Mouse (Mus musculus): ENCODE measurements at regions not wholly inside any gene's neighbourhood (a gene's known extent, or its start where the extent isn't known, plus 50 kb on each side); places are given as distances from the start of the nearest gene placed in this dataset.
"Not testable (repeated sequence)": the region's sequence is repeated elsewhere in the genome, so short reads cannot be mapped to it uniquely, and the experiment has no call there.

GRCm38 (mm10) chr7:129689464-129689863 lies 97.8 kb downstream of the Wdr11 start:
- DNase-seq (ENCODE audit: low read depth): no peak

- DNase-seq (ENCODE audit: low read depth): no peak
Observed at GRCm38 (mm10) chr7:129690868-129691267, 99.2 kb downstream of the Wdr11 start.

- no peak for DNase-seq (ENCODE audit: low read depth)
Observed at GRCm38 (mm10) chr7:129691619-129692071, 100.0 kb downstream of the Wdr11 start.

GRCm38 (mm10) chr7:129693635-129694034 lies 102.0 kb downstream of the Wdr11 start:
- no peak for DNase-seq (ENCODE audit: low read depth)

GRCm38 (mm10) chr7:129694168-129694567 lies 102.5 kb downstream of the Wdr11 start:
- DNase-seq (ENCODE audit: low read depth): no peak

GRCm38 (mm10) chr7:129699931-129700570 lies 108.4 kb downstream of the Wdr11 start:
- DNase-seq (ENCODE audit: low read depth): no peak

- DNase-seq (ENCODE audit: low read depth): no peak
Observed at GRCm38 (mm10) chr7:129727559-129727958, 135.9 kb downstream of the Wdr11 start.

- no peak for DNase-seq (ENCODE audit: low read depth)
Observed at GRCm38 (mm10) chr7:129729709-129730238, 138.1 kb downstream of the Wdr11 start.

- DNase-seq (ENCODE audit: low read depth): no peak
Observed at GRCm38 (mm10) chr7:129730785-129731352, 139.2 kb downstream of the Wdr11 start.

GRCm38 (mm10) chr7:129742657-129743056 lies 151.0 kb downstream of the Wdr11 start:
- no peak for DNase-seq (ENCODE audit: low read depth)

GRCm38 (mm10) chr7:129743955-129744666 lies 152.4 kb downstream of the Wdr11 start:
- no peak for DNase-seq (ENCODE audit: low read depth)

GRCm38 (mm10) chr7:129746639-129747038 lies 155.0 kb downstream of the Wdr11 start:
- DNase-seq (ENCODE audit: low read depth): no peak

- no peak for DNase-seq (ENCODE audit: low read depth)
Observed at GRCm38 (mm10) chr7:129750936-129751335, 159.3 kb downstream of the Wdr11 start.

GRCm38 (mm10) chr7:129754737-129755136 lies 163.1 kb downstream of the Wdr11 start:
- no peak for DNase-seq (ENCODE audit: low read depth)

GRCm38 (mm10) chr7:129756138-129756537 lies 164.5 kb downstream of the Wdr11 start:
- DNase-seq (ENCODE audit: low read depth): peak; percentile 51

GRCm38 (mm10) chr7:129759848-129760247 lies 168.2 kb downstream of the Wdr11 start:
- no peak for DNase-seq (ENCODE audit: low read depth)

GRCm38 (mm10) chr7:129760386-129760785 lies 168.7 kb downstream of the Wdr11 start:
- no peak for DNase-seq (ENCODE audit: low read depth)

- no peak for DNase-seq (ENCODE audit: low read depth)
Observed at GRCm38 (mm10) chr7:129763754-129764153, 172.1 kb downstream of the Wdr11 start.

- no peak for DNase-seq (ENCODE audit: low read depth)
Observed at GRCm38 (mm10) chr7:129764456-129764970, 172.8 kb downstream of the Wdr11 start.

- DNase-seq (ENCODE audit: low read depth): no peak
Observed at GRCm38 (mm10) chr7:129765681-129766080, 174.0 kb downstream of the Wdr11 start.

- no peak for DNase-seq (ENCODE audit: low read depth)
Observed at GRCm38 (mm10) chr7:129766087-129766834, 174.6 kb downstream of the Wdr11 start.

- DNase-seq (ENCODE audit: low read depth): not testable (repeated sequence)
Observed at GRCm38 (mm10) chr7:129769673-129770072, 178.0 kb downstream of the Wdr11 start.

Data from gonadal fat pad, adult 2 months (tissue).